Mouse (Mus musculus): ENCODE results near the gene Atf5.

Gene Atf5

DNA sequence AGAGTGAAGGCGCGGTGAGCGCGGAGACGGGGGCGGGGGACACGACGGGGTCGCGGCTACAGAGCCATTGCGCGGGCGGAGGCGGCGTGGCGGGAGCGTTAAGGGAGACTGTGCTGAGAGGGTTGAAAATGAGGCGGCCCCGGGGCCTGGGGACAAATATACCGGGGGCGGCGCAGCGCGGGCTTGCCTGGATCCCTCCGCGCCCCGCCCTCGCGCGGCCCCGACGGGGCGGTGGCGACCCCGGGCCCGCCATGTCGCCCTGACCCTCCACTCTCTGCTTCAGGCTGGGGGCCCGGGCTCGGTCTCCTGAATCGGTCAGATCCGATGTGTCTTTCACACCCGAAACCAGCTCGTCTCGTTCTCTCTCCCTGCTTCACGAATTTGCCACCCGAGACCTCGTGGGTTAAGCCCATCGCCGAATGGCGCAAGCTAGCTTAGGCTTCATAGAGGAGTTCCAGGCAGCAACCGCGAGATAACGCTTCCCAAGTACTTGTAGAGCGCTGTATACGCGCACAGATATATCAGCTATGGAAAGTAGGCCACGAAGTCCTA is at the start of gene Atf5:
TSS of gene Atf5 (minus strand) at position 189 of the 552 bp plus-strand sequence.
- in situ Hi-C loops (cut with MboI, MseI), result no loop called here

DNA sequence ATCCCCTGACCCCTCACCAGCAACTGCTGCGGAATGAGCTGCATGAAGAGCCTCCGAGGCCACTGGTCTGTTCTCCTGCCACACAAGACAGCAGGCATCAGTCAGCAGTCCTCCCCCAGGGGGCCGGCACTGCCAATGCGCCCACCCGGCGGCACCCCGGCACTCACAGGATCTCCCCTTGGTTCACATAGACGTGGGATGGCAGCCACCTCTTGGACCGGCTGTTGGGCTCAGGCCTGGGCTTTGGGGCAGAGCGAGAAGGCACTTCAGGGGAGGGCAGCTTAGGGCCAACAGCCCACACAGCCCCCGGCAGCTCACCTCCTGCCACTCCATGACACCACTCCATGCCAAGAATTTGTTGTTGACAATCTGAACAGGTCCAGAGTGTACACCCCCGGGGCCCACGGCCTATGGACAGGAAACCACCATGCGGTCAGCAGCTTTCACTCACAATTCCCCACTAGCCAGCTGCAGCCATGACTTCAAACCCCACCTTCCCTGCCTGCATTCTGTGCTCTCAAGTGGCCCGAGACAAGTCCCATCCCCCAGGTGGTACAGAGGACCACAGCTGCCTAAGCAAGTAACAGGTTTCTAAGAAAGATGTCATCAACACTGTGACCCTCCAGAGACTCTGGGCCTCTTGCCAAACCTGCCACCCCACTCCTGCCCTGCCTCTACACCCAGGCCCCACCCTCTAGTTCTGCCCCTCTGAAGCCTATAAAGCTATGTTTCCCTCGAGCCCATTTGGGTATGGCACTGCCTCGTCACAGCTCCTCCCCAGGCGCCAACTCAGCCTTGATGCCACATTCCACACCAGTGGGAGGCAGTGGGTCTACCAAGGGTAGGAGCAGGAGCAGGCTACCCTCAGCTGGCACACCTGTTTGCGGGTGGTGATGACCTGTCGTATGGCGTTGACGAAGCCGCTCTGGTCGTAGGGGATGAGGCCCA is 48.4 kb upstream of the Atf5 start:
- in situ Hi-C loops (cut with MboI, MseI), result no loop called here

- in situ Hi-C loops (cut with MboI, MseI), result no loop called here
These were observed 47.6 kb upstream of the Atf5 start for GRCm38 (mm10) chr7:44863982-44864494.

DNA sequence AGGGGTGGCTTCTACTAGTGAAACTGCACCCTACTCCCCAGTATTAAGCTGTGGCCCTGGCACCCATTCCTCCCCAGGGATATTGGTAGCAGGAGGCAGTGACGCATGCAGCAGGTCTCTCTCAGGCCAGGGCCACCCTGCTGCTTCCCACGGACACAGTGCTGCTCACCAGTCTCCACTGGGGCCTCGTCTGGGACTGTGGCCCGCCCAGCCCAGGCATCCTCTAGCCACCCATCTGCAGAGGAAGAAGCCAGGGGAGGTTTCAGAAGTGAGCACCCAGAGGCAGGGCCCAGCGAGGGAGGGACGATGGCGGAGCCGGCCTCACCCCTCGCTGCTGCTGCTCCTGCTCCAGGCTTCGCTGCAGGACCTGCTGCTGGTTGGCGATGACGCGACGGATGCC is 46.8 kb upstream of the Atf5 start:
- in situ Hi-C loops (cut with MboI, MseI), result no loop called here

GRCm38 (mm10) chr7:44862434-44862833 is 46.0 kb upstream of the Atf5 start:
- in situ Hi-C loops (cut with MboI, MseI), result no loop called here

DNA sequence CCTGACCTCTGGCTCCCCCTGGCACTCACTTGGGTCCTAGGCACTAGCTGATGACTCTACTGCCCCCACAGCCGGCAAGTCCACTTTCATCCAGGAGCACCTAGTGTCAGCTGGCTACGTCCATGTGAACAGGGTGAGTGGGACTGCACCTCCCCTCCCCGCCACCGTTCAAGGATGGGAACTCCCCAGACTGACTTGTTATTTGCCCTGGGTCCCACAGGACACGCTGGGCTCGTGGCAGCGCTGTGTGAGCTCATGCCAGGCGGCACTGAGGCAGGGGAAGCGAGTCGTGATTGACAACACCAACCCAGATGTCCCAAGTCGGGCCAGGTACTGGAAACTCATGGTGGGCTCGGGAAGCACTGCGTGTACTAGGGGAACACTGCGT is 45.0 kb upstream of the Atf5 start:
- in situ Hi-C loops (cut with MboI, MseI), result no loop called here

DNA sequence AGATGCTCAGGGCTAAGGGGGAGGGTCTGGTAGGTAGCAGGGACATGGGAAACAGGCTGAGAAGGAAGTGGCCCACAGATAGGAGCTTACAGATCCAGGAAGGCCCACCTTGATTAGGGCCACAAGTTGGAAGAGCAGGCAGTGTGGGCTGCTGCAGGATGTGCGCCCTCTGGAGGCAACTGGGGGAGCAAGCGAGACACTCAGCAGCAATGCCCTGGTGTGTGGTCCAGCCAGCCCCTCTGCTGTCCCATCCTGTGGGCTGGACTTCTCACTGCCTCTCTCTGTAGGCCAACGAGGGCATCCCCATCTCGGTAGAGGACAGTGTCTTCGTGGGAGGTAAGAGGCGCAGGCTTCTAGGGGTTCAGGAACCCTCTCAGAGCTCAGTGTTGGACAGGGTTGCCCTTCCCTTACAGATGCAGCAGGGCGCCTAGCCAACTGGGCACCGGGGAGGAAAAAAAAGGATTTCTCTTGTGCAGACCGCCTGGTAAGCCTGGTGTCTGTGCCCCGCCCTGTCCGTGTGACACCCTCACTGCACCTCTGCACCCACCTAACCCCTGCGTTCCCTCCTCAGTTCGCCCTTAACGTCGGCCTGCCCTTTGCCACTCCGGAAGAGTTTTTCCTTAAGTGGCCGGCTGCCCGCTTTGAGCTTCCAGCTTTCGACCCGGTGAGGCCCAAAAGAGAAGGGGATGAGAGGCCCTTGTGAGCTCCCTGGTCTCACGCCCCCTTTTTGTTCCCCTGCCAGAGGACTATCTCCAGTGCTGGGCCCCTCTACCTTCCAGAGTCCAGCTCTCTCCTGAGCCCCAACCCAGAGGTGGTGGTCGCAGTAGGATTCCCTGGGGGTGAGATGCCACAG is 44.3 kb upstream of the Atf5 start:
- in situ Hi-C loops (cut with MboI, MseI), result no loop called here

DNA sequence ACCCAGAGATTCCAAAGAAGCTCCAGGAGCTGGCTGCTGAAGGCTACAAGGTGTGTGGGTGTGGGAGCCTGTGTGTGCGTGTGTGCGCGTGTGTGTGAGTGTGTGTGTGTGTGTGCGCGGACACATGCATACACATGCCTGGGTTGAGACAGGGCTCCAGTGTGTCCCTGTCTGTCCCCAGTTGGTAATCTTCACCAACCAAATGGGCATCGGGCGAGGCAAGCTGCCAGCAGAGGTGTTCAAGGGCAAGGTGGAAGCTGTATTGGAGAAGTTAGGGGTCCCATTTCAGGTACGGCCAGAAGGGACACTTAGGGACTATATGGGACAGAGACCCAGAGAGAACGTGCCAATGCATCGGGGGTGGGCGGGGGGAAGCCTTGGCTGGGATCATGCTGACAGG is 43.4 kb upstream of the Atf5 start:
- in situ Hi-C loops (cut with MboI, MseI), result no loop called here

DNA sequence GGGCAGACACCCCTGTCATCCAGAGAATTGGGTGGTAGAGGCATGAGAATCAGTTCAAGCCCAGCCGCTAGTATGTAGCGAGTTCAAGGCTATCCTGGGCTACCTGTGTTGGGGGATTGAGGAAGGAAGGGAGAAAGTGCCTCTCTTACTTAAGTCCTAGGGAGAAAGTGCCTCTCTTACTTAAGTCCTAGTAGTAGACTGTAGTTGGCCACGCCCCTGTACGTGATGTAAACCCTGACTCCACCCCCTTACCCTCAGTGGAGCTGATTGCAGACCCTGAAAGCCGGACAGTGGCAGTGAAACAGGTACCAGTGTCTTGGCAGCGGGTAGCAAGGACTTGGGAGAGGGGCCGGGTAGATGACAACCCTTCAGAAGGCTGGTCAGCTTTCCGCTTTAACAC is 41.4 kb upstream of the Atf5 start:
- in situ Hi-C loops (cut with MboI, MseI), result no loop called here

DNA sequence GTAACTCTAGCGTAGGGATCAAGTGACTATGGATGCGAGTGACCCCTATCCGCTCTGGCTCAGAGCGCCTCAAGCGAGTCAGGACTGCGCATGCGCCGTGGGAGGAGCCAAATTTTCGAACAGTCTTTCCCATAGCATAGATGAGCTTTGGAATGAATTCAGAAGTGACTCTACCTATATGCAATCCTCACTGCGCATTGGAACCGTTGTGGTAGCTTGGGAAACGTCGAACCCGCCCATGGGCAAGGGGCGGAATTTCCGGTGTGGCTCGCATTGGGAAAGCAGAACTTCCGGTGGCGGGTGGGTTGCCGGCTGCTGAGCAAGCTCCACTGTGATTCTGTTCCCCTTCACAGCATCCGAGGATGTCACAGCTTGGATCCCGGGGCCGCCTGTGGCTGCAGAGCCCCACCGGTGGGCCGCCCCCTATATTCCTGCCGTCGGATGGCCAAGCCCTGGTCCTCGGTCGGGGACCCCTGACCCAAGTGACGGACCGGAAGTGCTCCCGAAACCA is 40.6 kb upstream of the Atf5 start, which contains the start of gene Pnkp:
TSS of gene Pnkp (plus strand) at position 98 of the 511 bp plus-strand sequence.
- in situ Hi-C loops (cut with MboI, MseI), result no loop called here

- in situ Hi-C loops (cut with MboI, MseI), result no loop called here
These were observed 39.9 kb upstream of the Atf5 start for GRCm38 (mm10) chr7:44856265-44856916.

DNA sequence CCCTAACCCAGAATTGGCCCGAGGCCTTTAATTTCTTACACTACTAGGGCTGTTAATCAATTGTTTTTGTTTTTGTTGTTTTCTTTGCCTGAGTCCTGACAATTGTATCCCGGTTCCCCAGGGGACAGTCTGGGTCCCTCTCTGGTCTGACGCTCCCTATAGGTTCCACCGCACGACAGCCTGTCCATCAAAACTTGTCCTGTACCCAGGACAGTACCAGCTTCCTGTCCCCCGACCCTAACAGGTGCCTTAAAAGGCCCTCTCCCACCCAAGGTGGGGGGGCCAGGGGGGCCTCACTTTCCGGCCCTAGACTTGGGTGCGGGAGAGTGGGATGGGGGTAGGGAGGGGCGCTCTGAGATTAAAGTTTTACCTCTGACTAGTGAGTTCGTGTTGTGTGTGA is 38.6 kb upstream of the Atf5 start:
- in situ Hi-C loops (cut with MboI, MseI), result no loop called here

DNA sequence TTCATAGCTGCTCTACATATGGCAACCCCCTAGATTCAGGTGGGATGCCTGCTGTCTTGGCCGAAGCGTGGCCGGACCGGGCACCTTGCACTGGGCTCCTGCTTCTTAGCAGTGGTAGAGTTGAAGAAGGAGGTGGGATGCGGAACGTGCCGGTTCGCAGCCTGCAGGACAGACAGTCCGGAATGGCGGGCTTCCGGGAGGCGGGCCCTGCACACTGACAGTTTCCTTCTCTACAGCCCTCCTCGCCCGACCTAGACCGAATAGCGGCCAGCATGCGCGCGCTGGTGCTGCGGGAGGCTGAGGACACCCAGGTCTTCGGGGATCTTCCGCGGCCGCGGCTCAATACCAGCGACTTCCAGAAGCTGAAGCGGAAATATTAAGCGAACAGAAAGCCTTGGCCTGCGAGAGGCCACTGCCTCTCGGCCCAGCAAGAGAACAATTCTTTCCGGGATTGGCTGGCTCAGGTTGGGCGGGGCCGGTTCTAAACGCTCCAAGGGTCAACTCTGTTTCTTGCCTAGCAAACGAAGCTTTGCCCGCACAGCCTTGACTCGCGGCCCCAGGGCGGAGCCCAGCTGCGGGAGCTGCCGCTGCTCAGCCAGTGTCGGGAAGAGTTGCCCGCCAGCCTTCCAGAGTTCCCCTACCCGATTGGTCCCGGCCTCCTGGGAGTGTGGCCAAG is 38.0 kb upstream of the Atf5 start:
- in situ Hi-C loops (cut with MboI, MseI), result no loop called here

- in situ Hi-C loops (cut with MboI, MseI), result no loop called here
These were observed 37.3 kb upstream of the Atf5 start for GRCm38 (mm10) chr7:44853596-44854355.

GRCm38 (mm10) chr7:44853065-44853464 is 36.6 kb upstream of the Atf5 start:
- in situ Hi-C loops (cut with MboI, MseI), result no loop called here

- in situ Hi-C loops (cut with MboI, MseI), result no loop called here
These were observed 36.0 kb upstream of the Atf5 start for GRCm38 (mm10) chr7:44852259-44853027.

DNA sequence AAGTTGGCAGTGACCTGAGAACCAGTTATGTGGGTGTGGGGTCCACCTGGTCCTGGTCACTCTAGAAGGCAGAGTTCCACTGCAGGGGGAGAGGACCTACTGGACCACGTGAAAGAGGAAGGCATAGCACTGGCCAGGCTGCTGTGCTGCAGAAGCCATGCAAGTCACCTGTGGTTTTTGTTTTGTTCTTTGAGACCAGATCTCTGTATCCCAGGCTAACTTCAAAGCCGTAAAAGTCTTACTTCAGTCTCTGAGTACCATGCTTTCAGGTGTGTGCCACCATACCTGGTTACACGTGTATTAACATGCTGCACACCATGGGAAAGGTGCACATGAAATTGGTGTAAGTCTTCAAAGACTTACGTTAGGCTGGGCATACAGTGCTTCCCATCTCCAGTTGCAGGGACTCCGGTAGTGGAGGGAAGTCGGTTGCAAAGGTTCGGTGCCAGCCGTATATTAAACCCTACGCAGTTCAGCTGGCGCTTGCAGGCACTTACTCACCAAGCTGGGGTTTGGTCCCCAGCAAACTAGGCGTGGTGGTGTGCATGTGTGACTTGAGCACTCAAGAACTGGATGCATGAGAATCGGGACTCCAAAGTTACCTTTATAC is 35.3 kb upstream of the Atf5 start:
- in situ Hi-C loops (cut with MboI, MseI), result no loop called here

- in situ Hi-C loops (cut with MboI, MseI), result no loop called here
These were observed 34.5 kb upstream of the Atf5 start for GRCm38 (mm10) chr7:44850789-44851624.

Measured in T-helper 1 cell (primary cell).